Mouse (Mus musculus) bone marrow, adult 2 months (tissue): ENCODE measurements at regions not wholly inside any gene's neighbourhood (a gene's known extent, or its start where the extent isn't known, plus 50 kb on each side); places are given as distances from the start of the nearest gene placed in this dataset.

Source experiments
- CTCF ChIP-seq: fragments of 200-500 bp; IDR thresholded peaks from 2 replicates; pipeline ENCODE4 v1.5.1; 2011; ENCODE audit warnings: low read length, control low read depth; ENCODE audit not compliant: control insufficient read depth, insufficient read depth
- POLR2A ChIP-seq: fragments of 200-500 bp; IDR thresholded peaks from 2 replicates; pipeline ENCODE4 v1.6.1; 2011; ENCODE audit warnings: low read depth, mild to moderate bottlenecking, control low read depth, low read length, borderline replicate concordance; ENCODE audit not compliant: control insufficient read depth

- TF ChIP-seq CTCF = no peak
- TF ChIP-seq POLR2A = no peak
Measured at GRCm38 (mm10) chr14:46692571-46692970, 67.8 kb upstream of the Cdkn3 start.
